Mouse (Mus musculus): ENCODE data around the gene Ddah2. TPM values are rescaled to one million over a fixed set of nuclear protein-coding genes. Genes with fewer than 3 reads are reported as not detected.
"Not testable (repeated sequence)": the region's sequence is repeated elsewhere in the genome, so short reads cannot be mapped to it uniquely, and the experiment has no call there.

Gene Ddah2
- polyA plus RNA-seq, 1 experiment from 2014 or later, result 492 TPM

DNA sequence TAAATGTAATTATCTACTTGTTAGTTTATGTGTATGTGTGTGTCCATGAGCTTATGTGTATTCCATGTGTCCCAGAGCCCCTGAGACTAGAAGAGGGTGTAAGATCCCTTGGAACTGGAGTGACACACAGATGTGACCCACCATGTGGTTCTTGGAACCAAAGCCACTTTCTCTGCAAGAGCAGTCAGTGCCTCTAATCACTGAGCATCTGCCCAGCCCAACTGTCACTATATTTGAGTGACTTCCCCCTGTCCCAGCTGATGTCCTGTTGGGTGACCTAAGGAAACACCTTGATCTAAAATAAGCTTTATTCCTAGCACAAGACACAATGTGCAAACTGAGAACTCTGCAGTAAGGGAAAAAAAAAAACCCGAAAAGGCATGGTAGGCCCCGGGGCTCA is 30.5 kb upstream of the Ddah2 start:
- H3K4me3 ChIP-seq (replicated peaks), result no peak overlapping the region
- H3K9me3 ChIP-seq, result no peaks in the 10 kb centered on the region
- H3K27me3 ChIP-seq, result no peaks in the 10 kb centered on the region
- H3K36me3 ChIP-seq, result no peaks in the 10 kb centered on the region
- H3K4me1 ChIP-seq (replicated peaks), result peaks cover 17% of the 10 kb centered on the region
- no peak overlapping the region for H3K27ac ChIP-seq
- ATAC-seq (ENCODE audit: insufficient number of reproducible peaks, insufficient read depth, low FRiP score, low TSS enrichment, low read depth), result no peak
- WGBS, result 66% methylated on average over 2 of the region's 2 CpGs
- no peak overlapping the region for H3K9ac ChIP-seq (replicated peaks)
- no peak overlapping the region for H3K4me2 ChIP-seq

DNA sequence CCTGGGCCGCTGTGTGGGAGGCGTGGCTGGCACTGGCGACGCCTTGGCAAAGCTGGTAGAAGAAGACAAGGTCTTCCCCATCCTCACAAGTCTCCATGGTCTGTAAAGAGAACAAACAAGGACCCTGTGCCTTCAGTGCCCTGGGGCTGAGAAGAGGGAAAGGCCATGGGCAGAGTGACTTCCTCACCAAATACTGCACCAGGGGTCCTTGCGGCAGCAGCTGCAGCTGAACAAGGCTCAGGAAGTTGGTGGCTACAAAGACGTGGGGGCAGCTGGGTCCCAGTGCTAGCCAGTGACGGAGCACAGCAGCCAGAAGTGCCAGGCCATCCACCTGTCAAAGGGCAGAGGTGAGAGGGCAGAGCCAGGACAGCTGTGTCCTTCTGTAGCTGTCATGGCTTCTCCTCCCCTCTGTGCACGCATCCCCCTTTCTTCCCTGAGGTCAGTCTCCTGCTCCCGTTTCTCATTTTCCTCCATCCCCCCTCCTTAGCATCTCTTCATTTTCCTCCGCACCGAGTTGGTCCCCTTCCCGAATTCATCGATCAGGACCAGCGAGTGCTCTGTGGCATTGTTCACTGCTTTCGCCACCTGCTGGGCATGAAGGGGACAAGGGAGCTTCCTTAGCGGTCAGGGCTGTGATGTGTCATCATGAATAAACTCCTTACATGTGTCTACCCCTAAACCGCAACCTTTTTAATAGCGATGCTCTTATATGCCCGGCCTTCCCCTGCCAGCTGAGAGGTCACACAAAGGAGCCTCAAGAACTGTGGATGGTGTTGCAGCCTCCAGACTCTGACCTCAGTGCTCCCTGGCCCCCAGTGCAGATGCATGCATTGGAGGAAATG is 28.9 kb upstream of the Ddah2 start:
- H3K27ac ChIP-seq, result no peak overlapping the region

DNA sequence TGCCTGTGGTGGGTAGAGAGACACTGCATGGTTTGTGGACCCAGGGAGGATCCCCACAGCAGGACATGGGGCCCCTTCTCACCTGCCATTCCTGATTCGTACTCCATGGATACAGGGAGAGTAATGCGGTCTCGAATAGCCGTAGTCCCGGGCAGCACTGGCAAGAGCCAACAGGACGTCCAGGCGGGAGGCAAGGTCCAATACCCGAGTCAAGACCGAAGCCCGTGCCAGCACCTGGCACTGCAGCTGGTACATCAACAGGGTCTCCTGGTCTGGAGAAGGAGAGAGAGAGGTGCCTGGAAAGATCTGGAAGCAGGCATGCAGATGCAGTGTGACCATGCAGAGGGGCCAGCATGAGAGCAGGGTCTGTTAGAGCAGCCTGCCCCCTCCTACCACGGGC is 27.6 kb upstream of the Ddah2 start:
- Histone ChIP-seq H3K4me3 (replicated peaks) (no peak overlapping the region), H3K9me3 (no peaks in the 10 kb centered on the region), H3K4me1 (replicated peaks) (peaks cover 13% of the 10 kb centered on the region), H3K4me2 (no peak overlapping the region), H3K36me3 (no peaks in the 10 kb centered on the region), H3K27me3 (no peaks in the 10 kb centered on the region), H3K27ac (no peak overlapping the region), H3K9ac (replicated peaks) (0 out of 2 replicates have a peak overlapping the region, but pooled peaks have one; percentile 23)
- no peak for ATAC-seq (ENCODE audit: insufficient number of reproducible peaks, insufficient read depth, low FRiP score, low TSS enrichment, low read depth)
- WGBS, result 88% methylated on average over 11 of the region's 11 CpGs

More for the DNA sequence above, 28.9 kb upstream of the Ddah2 start:
- H3K9me3 ChIP-seq, result no peaks in the 10 kb centered on the region
- no peak overlapping the region for H3K4me3 ChIP-seq (replicated peaks)
- no peaks in the 10 kb centered on the region for H3K27me3 ChIP-seq
- H3K4me1 ChIP-seq (replicated peaks), result peaks cover 17% of the 10 kb centered on the region
- ATAC-seq (ENCODE audit: insufficient number of reproducible peaks, insufficient read depth, low FRiP score, low TSS enrichment, low read depth), result no peak
- no peak overlapping the region for H3K9ac ChIP-seq (replicated peaks)
- 41% methylated on average over 19 of the region's 19 CpGs for WGBS
- H3K4me2 ChIP-seq, result no peak overlapping the region
- H3K36me3 ChIP-seq, result no peaks in the 10 kb centered on the region

DNA sequence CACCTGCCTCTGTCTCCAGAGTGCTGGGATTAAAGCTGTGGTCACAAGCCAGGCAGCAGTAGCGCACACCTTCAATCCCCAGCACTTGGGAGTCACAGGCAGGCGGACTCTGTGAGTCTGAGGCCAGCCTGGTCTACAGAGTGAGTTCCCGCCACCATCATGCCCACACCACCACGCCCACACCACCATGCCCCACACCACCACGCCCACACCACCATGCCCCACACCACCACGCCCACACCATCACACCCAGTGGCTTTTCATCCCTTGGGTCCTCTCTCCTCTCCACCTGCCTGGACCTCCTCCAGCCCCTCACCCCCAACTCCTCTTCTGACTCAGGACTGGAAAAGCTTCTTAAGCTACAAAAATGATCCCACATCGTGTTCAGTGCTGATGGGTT is 27.0 kb upstream of the Ddah2 start:
- peaks cover 12% of the 10 kb centered on the region for H3K4me1 ChIP-seq (replicated peaks)
- no peaks in the 10 kb centered on the region for H3K9me3 ChIP-seq
- H3K27ac ChIP-seq, result no peak overlapping the region
- no peak overlapping the region for H3K9ac ChIP-seq (replicated peaks)
- H3K27me3 ChIP-seq, result no peaks in the 10 kb centered on the region
- no peak overlapping the region for H3K4me2 ChIP-seq
- H3K4me3 ChIP-seq (replicated peaks), result no peak overlapping the region
- no peaks in the 10 kb centered on the region for H3K36me3 ChIP-seq
- 85% methylated on average over 7 of the region's 7 CpGs for WGBS
- ATAC-seq (ENCODE audit: insufficient number of reproducible peaks, insufficient read depth, low FRiP score, low TSS enrichment, low read depth), result no peak

DNA sequence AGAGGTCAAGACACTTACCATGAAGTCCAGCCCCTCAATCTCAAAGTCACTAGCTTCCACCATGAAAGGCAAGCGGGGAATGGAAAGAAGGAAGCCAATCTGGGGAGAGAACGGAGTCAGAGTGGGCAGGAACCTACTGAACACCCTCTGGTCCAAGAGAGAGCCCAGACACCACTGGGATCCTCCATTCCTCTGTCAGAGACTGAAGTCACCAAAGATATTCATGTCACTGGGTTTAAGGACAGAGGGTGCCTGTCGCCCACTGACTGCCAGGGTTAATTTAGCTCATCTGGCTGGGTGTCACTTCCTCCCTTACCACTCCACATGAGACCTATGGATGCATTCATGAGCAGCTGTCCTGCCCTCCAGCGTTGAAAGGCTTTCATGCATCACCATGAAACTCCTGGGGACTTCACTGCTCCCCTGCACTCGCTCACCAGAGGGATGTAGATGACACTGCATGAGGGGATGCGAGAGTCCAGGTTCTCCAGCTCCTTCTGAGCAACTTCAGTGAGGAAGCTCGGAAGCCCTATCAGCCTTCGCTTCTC is 26.4 kb upstream of the Ddah2 start:
- Histone ChIP-seq H3K4me3 (replicated peaks) (no peak overlapping the region), H3K27me3 (no peaks in the 10 kb centered on the region), H3K36me3 (no peaks in the 10 kb centered on the region), H3K4me2 (no peak overlapping the region), H3K9me3 (no peaks in the 10 kb centered on the region), H3K9ac (replicated peaks) (no peak overlapping the region), H3K27ac (no peak overlapping the region), H3K4me1 (replicated peaks) (peaks cover 8% of the 10 kb centered on the region)
- ATAC-seq (ENCODE audit: insufficient number of reproducible peaks, insufficient read depth, low FRiP score, low TSS enrichment, low read depth), result no peak
- whole genome bisulfite sequencing, result 69% methylated on average over 8 of the region's 8 CpGs

DNA sequence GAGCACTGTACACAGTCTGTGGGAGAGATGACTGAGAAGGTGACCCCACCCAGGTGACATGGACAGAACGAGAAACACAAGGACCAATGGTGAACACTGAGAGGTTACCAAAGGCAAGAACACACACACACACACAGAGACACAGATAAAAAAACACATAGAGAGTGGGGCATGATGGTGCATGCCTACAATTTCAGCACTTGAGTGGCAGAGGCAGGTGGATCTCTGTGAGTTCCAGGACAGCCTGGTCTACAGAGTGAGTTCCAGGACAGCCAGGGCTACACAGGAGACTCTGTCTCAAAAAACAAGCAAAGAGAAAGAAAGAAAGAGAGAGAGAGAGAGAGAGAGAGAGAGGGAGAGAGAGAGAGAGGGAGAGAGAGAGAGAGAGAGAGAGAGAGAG is 25.1 kb upstream of the Ddah2 start:
- H3K9ac ChIP-seq (replicated peaks), result not testable (repeated sequence)

DNA sequence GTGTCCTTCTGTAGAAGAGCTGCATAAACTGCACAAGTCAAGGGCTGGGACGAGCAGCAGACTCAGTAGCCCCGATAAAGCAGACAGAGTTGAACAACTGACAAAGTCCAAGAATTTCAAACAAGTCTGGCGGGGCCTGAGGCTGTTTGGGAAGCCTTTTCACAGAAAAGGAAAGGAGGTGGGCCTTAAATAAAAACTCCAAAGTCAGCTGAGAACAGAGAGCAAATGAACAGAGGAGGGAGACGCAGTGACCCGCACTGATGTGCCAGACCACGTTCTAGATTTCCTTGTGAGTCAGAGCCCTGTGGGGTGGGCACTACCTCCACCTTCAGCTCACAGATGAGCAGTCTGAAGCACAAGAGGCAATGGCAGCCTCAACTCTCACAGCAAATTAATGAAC is 23.9 kb upstream of the Ddah2 start:
- Histone ChIP-seq H3K9ac (replicated peaks) (no peak overlapping the region), H3K36me3 (no peaks in the 10 kb centered on the region), H3K4me3 (replicated peaks) (no peak overlapping the region), H3K27ac (no peak overlapping the region), H3K4me1 (replicated peaks) (peaks cover 2% of the 10 kb centered on the region; the same call in 1 of the 2 replicates), H3K27me3 (no peaks in the 10 kb centered on the region), H3K9me3 (no peaks in the 10 kb centered on the region), H3K4me2 (no peak overlapping the region)
- WGBS, result 82% methylated on average over 6 of the region's 6 CpGs
- ATAC-seq (ENCODE audit: insufficient number of reproducible peaks, insufficient read depth, low FRiP score, low TSS enrichment, low read depth), result no peak

More for the DNA sequence above, 25.1 kb upstream of the Ddah2 start:
- H3K9me3 ChIP-seq; H3K4me1 ChIP-seq (replicated peaks); H3K27ac ChIP-seq; H3K27me3 ChIP-seq; H3K36me3 ChIP-seq; H3K4me3 ChIP-seq (replicated peaks); H3K4me2 ChIP-seq; ATAC-seq (ENCODE audit: insufficient number of reproducible peaks, insufficient read depth, low FRiP score, low TSS enrichment, low read depth): not testable (repeated sequence)
- 80% methylated on average over 1 of the region's 1 CpGs for WGBS

DNA sequence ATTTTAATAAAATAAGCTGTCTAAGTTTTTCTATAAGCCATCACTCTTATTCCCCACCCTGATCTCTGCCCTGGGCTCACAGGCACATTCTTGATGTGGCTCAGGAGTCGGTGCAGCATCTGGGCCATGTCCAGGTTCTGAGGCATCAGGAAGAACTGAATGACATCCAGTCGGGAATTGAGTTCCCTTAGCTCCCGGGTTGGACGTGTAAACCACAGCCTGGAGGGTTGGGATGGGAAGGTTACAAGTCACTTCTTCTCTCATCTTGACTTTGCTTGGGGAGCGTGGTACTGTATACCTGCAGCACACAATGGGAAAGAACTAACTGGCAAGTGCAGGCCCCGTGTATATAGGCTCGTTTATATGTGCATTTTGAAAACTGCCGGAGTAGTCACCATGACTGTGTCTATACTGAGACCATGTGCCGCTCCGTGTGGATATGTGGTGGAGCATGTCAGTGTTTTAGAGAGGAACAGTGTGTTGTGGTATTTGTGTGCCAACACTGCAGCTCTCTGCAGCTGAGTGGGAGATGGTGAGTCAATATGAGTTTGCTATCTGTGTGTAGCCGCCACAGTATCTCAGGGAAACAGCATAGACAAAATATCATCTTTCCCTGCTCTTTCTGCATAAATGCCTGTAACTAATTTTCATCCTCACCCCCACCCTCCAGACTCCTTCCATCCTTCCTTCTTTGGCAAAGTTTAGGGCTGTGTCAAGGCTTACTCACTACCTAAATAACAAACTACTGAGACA is 19.5 kb upstream of the Ddah2 start:
- no peaks in the 10 kb centered on the region for H3K9me3 ChIP-seq
- no peaks in the 10 kb centered on the region for H3K4me1 ChIP-seq (replicated peaks)
- ATAC-seq (ENCODE audit: insufficient number of reproducible peaks, insufficient read depth, low FRiP score, low TSS enrichment, low read depth), result no peak
- no peaks in the 10 kb centered on the region for H3K27me3 ChIP-seq
- H3K4me3 ChIP-seq (replicated peaks), result no peak overlapping the region
- no peak overlapping the region for H3K9ac ChIP-seq (replicated peaks)
- H3K36me3 ChIP-seq, result no peaks in the 10 kb centered on the region
- H3K4me2 ChIP-seq, result no peak overlapping the region
- WGBS, result 85% methylated on average over 11 of the region's 11 CpGs
- H3K27ac ChIP-seq, result no peak overlapping the region

DNA sequence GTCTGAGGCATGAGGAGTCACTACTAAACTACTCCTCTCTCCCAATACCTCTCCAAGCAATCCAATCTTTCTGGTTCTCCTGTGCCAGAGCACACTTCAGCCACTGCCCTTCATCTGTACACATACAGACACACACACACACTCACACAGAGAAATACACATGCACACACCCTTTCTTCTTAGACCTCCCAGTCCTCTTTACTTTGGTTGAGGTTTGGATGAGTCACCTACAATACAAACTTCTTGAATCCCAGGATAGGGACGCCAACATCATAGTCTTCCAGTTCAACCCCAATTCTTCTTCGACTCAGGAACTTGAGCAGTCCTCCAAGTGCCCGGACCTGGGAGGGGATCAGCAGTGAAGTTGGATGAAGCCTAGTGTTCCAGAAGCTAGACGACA is 15.0 kb upstream of the Ddah2 start:
- no peak overlapping the region for H3K9ac ChIP-seq (replicated peaks)
- no peaks in the 10 kb centered on the region for H3K27me3 ChIP-seq
- H3K27ac ChIP-seq, result no peak overlapping the region
- no peaks in the 10 kb centered on the region for H3K9me3 ChIP-seq
- ATAC-seq (ENCODE audit: insufficient number of reproducible peaks, insufficient read depth, low FRiP score, low TSS enrichment, low read depth), result no peak
- no peaks in the 10 kb centered on the region for H3K36me3 ChIP-seq
- H3K4me2 ChIP-seq, result no peak overlapping the region
- 78% methylated on average over 4 of the region's 4 CpGs for WGBS
- no peak overlapping the region for H3K4me3 ChIP-seq (replicated peaks)
- peaks cover 26% of the 10 kb centered on the region for H3K4me1 ChIP-seq (replicated peaks)

DNA sequence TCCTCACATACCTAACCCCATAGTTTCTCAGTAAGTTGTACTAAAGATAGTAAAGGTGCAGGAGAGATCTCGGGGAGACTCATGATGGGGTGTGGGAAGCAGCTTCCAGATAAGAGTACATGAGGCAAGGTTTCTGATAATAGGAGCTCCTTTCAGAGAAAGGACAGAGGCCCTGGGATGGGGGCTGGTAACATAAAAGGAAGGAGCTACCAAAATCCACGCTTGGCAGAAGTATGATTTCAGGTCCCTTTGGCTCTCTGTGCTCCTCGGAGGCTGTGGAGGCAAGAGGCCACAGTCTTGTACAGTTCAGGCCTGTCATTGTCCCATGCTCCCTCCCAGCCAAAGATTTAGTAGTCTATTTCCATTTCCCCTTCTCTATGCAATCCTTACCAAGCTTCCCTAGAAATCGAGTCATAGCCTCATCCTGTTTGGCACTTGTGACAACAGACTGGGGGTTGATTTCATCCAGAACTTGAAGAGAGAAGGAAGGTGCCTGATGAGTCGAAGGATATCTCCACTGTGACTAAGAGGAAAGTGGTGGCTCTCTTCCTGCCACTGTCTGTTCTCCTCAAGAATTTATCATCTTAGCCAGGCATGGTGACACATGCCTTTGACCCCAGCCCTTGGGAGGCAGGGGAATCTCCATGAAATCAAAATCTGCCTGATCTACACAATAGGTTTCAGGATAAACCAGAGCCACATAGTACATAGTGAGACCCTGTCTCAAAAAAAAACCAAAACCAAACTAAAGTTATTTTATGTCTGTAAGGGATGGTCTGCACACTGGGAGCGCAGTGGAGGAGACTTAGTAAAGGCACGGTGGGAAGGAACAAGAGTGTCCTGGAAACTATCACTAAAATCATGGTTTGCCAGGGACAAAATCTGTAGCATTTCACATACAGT is 13.7 kb upstream of the Ddah2 start:
- WGBS, result 87% methylated on average over 7 of the region's 7 CpGs
- H3K27ac ChIP-seq, result peak overlapping the region; percentile 45; the same call in 1 of the 2 replicates

More for the DNA sequence above, 13.7 kb upstream of the Ddah2 start:
- Histone ChIP-seq H3K4me2 (peak overlapping the region; percentile 94), H3K4me1 (replicated peaks) (peaks cover 39% of the 10 kb centered on the region), H3K27me3 (no peaks in the 10 kb centered on the region), H3K36me3 (no peaks in the 10 kb centered on the region), H3K9ac (replicated peaks) (peak overlapping the region; percentile 84; the same call in 1 of the 2 replicates), H3K4me3 (replicated peaks) (peak overlapping the region; percentile 62), H3K9me3 (no peaks in the 10 kb centered on the region)
- ATAC-seq (ENCODE audit: insufficient number of reproducible peaks, insufficient read depth, low FRiP score, low TSS enrichment, low read depth), result no peak

Data from limb, embryonic 12.5 days (tissue).